Mouse (Mus musculus): ENCODE results near the gene Tmem200b.

DNA sequence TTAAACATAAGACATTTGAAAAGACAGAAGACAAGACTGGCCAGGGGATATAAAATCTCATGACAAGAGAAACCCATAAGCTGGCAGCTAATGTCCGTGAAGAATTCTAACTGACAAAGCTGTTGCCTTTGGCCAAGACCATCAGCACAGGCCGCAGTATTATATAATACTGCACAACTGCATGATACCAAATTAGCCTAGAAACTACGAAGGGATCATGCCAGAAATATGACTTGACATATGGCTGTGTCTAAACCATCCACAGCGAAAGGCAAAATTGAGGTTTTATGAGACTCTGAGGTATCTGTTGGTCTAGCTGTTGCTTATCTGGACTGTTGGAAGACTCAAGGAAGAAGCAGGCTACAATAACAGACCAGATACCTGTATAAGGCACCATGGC, 19.3 kb downstream of the Tmem200b start:
- TF ChIP-seq CTCF (IDR thresholded peaks at IDR 0.05) (no peak), EP300 (IDR thresholded peaks at IDR 0.05; ENCODE audit: insufficient read depth, low read depth, low read length) (no peak), POLR2A (IDR thresholded peaks at IDR 0.05; ENCODE audit: insufficient read depth, low read depth, low read length) (no peak)

Data from heart, adult 2 months (tissue).